Mouse (Mus musculus) E14TG2a.4 (cell line): ENCODE measurements around the gene Foxn3.
"Not testable (repeated sequence)": the region's sequence is repeated elsewhere in the genome, so short reads cannot be mapped to it uniquely, and the experiment has no call there.

Experiments
- H3K27me3 ChIP-seq: 2 replicates; pipeline ENCODE4 v1.6.1; 2014; ENCODE audit warnings: low read length, control low read depth; ENCODE audit not compliant: insufficient read depth
- H3K36me3 ChIP-seq: 2 replicates; pipeline ENCODE4 v1.6.1; 2014; ENCODE audit warnings: low read length, control low read depth; ENCODE audit not compliant: insufficient read depth
- H3K4me1 ChIP-seq: replicated peaks from 2 replicates; pipeline ENCODE4 v1.6.1; 2014; ENCODE audit warnings: low read depth, low read length, control low read depth
- H3K4me3 ChIP-seq: replicated peaks from 2 replicates; pipeline ENCODE4 v1.5.1; 2014; ENCODE audit warnings: mild to moderate bottlenecking, low read length
- H3K9me3 ChIP-seq: 2 replicates; pipeline ENCODE4 v1.6.1; 2014; ENCODE audit warnings: low read length, control low read depth
- CTCF ChIP-seq: conservative IDR thresholded peaks from 2 replicates; pipeline ENCODE4 v1.5.1; 2014; ENCODE audit warnings: low read length
- NANOG ChIP-seq: IDR thresholded peaks from 2 replicates; pipeline ENCODE4 v1.6.1; 2014; ENCODE audit warnings: borderline replicate concordance, low read length, mixed read lengths
- POU5F1 ChIP-seq: IDR thresholded peaks from 2 replicates; pipeline ENCODE4 v1.6.1; 2014; ENCODE audit warnings: low read length, borderline replicate concordance

The Foxn3 gene

GRCm38 (mm10) chr12:99205734-99206133 is 357.6 kb downstream of the Foxn3 start:
- TF ChIP-seq CTCF (no peak), NANOG (no peak), POU5F1 (no peak)
- Histone ChIP-seq H3K4me3 (no peak overlapping the region), H3K36me3 (peaks cover 12% of the 10 kb centered on the region; the same call in 1 of the 2 replicates), H3K27me3 (no peaks in the 10 kb centered on the region), H3K4me1 (peaks cover 32% of the 10 kb centered on the region), H3K9me3 (no peaks in the 10 kb centered on the region)

DNA sequence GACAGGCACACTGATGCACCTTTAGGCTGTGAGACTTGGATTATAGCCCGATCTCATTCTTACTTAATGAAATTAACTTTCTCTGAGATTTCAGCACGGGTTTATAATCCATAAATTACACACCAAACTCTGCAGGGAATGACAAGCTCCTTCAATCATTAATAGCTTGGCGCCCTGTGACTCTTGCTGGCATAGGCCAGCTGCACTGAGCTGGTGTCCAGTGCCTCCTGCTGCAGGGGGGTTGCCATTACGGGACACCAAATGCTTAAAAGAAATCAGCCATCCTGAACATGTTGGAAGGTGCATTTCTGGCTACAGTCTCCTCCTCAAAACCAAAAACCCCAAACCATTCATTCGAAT is 364.3 kb downstream of the Foxn3 start:
- peaks cover 49% of the 10 kb centered on the region for H3K4me1 ChIP-seq
- no peak overlapping the region for H3K4me3 ChIP-seq
- H3K36me3 ChIP-seq, result peaks cover 9% of the 10 kb centered on the region
- H3K9me3 ChIP-seq, result no peaks in the 10 kb centered on the region
- TF ChIP-seq NANOG, result no peak
- no peak for TF ChIP-seq POU5F1
- TF ChIP-seq CTCF, result no peak
- no peaks in the 10 kb centered on the region for H3K27me3 ChIP-seq

DNA sequence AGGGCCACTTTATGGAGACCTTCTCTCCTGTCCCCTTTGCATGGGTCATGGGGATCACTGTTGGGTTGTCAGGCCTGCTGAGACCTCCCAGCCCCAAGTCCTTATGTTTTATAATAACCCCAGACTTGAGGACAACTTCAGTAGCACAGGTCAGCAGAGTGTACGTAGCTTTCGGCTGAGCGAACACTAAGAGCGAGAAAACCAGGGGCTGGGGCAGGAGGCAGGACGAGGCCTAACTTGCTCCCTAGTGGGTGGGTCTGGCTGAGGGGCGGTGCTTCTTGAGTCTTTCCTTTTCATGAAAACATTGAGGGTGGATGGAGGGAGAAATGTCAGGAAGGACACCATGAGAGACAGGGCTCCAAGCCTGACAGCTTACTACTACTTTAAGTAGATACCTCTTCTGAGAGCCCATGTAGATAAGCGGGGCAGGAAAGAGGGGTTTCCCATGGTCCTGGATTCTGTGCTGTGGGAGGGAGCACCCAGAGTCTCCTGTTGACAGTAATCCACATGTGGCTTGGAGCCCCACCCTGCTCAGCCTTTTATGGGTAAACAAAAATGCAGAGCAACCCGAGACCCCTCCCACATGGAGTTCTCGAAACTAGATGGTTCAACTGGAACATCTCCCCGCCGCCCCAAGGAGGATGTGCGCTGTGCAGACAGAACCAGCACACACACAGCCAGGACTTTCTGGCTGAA is 364.8 kb downstream of the Foxn3 start:
- H3K4me3 ChIP-seq, result peak overlapping the region; percentile 26; the same call in 1 of the 2 replicates
- no peak for TF ChIP-seq POU5F1
- TF ChIP-seq NANOG, result no peak
- no peak for TF ChIP-seq CTCF
- no peaks in the 10 kb centered on the region for H3K27me3 ChIP-seq
- H3K9me3 ChIP-seq, result no peaks in the 10 kb centered on the region
- peaks cover 9% of the 10 kb centered on the region for H3K36me3 ChIP-seq
- H3K4me1 ChIP-seq, result peaks cover 53% of the 10 kb centered on the region

DNA sequence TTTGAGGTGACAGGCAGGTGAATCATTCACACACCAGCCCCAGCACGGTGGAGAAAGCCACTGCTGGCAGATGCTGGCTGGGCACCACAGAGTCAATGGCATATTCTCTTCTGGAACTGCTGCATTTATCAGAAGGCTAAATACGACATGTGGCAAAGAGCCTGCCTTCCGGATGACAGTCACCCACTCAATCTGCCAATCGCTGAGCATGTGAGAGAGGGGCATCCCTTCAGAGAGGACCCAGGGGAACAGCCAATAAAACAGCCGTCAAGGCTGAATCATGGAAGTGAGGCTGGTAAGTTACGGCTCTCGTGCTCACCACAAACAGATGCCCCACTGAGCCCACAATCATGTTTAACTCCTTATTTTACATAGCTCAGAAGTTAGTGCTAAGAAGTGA is 366.4 kb downstream of the Foxn3 start:
- H3K36me3 ChIP-seq, result peaks cover 9% of the 10 kb centered on the region

DNA sequence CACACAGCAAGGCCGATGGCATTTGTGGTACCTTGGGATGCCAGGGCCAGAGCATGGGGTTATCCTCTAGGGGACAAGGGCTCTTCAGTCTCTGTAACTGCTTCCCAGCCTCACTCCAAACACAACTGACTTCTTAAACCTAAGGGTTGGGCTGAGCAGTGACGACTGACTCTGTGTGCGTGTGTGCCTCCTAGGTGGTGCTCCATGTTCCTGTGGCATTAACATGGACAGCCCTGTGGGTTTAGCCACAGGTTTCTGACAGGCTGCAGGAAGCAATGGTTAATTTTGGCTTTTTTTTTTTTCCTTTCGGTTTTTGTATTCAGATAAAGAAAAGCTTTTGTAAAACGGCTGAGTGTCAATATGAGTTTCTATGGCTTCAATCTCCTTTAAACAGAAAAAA is 367.7 kb downstream of the Foxn3 start:
- Histone ChIP-seq H3K4me1 (peaks cover 50% of the 10 kb centered on the region), H3K36me3 (peaks cover 9% of the 10 kb centered on the region), H3K4me3 (no peak overlapping the region), H3K9me3 (no peaks in the 10 kb centered on the region), H3K27me3 (no peaks in the 10 kb centered on the region)
- TF ChIP-seq CTCF, result no peak
- no peak for TF ChIP-seq POU5F1
- TF ChIP-seq NANOG, result no peak

More for the DNA sequence above, 366.4 kb downstream of the Foxn3 start:
- H3K4me3 ChIP-seq, result no peak overlapping the region
- H3K4me1 ChIP-seq, result peaks cover 59% of the 10 kb centered on the region
- no peaks in the 10 kb centered on the region for H3K9me3 ChIP-seq
- TF ChIP-seq CTCF, result no peak
- no peak for TF ChIP-seq POU5F1
- TF ChIP-seq NANOG, result no peak
- H3K27me3 ChIP-seq, result no peaks in the 10 kb centered on the region

DNA sequence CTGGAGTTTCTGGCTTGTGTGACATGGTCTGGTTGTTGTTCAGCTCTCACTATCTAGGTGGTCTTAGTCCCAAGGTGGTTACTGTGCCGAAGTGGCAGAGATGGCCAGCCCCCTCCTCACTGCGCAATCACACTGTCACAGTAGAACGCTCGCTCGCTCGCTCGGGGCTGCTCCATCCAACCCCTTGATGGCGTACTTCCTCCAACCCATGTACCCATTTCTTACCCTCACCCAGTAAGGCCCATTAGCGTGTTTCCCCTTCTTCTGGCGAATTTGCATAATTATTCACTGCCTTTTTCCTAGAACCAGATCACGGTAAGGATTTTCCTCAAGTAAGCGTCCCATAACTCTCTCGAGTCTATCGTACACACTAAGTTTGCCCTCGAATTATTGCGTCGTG is 369.3 kb downstream of the Foxn3 start:
- peaks cover 36% of the 10 kb centered on the region for H3K4me1 ChIP-seq
- not testable (repeated sequence) for H3K4me3 ChIP-seq, H3K27me3 ChIP-seq, H3K9me3 ChIP-seq, H3K36me3 ChIP-seq

GRCm38 (mm10) chr12:99187671-99188070 is 375.7 kb downstream of the Foxn3 start:
- H3K36me3 ChIP-seq, result no peaks in the 10 kb centered on the region
- no peaks in the 10 kb centered on the region for H3K27me3 ChIP-seq
- H3K4me3 ChIP-seq, result no peak overlapping the region
- TF ChIP-seq CTCF (no peak), NANOG (no peak), POU5F1 (no peak)
- H3K4me1 ChIP-seq, result no peaks in the 10 kb centered on the region
- H3K9me3 ChIP-seq, result no peaks in the 10 kb centered on the region

DNA sequence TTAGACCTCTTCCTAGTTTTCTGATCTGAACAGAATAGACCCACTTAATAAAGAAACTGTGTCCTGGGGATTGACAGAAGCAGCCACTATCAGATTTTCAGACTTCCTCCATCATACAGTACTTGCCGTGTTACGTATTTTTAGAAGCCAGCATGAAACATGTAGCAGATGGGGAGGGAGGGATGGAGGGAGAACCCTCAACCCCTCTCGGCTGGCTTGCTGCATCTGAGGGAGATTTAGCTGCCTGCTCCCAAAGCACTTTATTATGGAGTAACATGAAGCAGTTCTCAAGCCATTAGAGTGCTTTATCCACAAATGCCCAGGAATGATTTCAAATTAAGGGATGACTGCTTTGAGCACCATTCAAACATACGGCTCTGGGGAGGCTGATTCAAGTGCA is 377.1 kb downstream of the Foxn3 start:
- Histone ChIP-seq H3K4me3 (no peak overlapping the region), H3K9me3 (no peaks in the 10 kb centered on the region), H3K27me3 (no peaks in the 10 kb centered on the region; the same call in 1 of the 2 replicates), H3K36me3 (no peaks in the 10 kb centered on the region), H3K4me1 (no peaks in the 10 kb centered on the region)
- no peak for TF ChIP-seq POU5F1
- TF ChIP-seq CTCF, result no peak
- TF ChIP-seq NANOG, result no peak

GRCm38 (mm10) chr12:99183261-99183792 is 380.1 kb downstream of the Foxn3 start:
- TF ChIP-seq POU5F1 (no peak), CTCF (no peak), NANOG (no peak)
- H3K4me3 ChIP-seq, result no peak overlapping the region
- H3K9me3 ChIP-seq, result peaks cover 3% of the 10 kb centered on the region; the same call in 1 of the 2 replicates
- no peaks in the 10 kb centered on the region; the same call in 1 of the 2 replicates for H3K27me3 ChIP-seq
- no peaks in the 10 kb centered on the region for H3K4me1 ChIP-seq
- H3K36me3 ChIP-seq, result no peaks in the 10 kb centered on the region
